Mouse (Mus musculus) liver, embryonic 15.5 days (tissue): ENCODE measurements around the gene Ubtd1. TPM values are rescaled to one million over a fixed set of nuclear protein-coding genes. Genes with fewer than 3 reads are reported as not detected.
A peak's percentile ranks its signal among the peaks of the same experiment; 100 is the strongest.

Experiments used
- ATAC-seq: fragments of 200-750 bp; cut with Nextera tagmentation; 2 replicates; pipeline ENCODE4 v1.8.0; 2017; ENCODE audit warnings: moderate number of reproducible peaks, mild to moderate bottlenecking, moderate library complexity; ENCODE audit not compliant: insufficient read depth
- H3K27ac ChIP-seq: fragments of 300-500 bp; sonication (generic); replicated peaks from 2 replicates; pipeline ENCODE4 v1.5.1; 2015; ENCODE audit warnings: mild to moderate bottlenecking, inconsistent platforms
- H3K27me3 ChIP-seq: fragments of 300-500 bp; sonication (generic); 2 replicates; pipeline ENCODE4 v1.6.1; 2015; ENCODE audit warnings: mild to moderate bottlenecking, inconsistent platforms
- H3K36me3 ChIP-seq: fragments of 300-500 bp; sonication (generic); replicated peaks from 2 replicates; pipeline ENCODE4 v1.6.1; 2015; ENCODE audit warnings: moderate library complexity, mild to moderate bottlenecking, inconsistent platforms
- H3K4me1 ChIP-seq: fragments of 300-500 bp; sonication (generic); replicated peaks from 2 replicates; pipeline ENCODE4 v1.6.1; 2015; ENCODE audit warnings: inconsistent platforms
- H3K4me2 ChIP-seq: fragments of 300-500 bp; sonication (generic); 2 replicates; pipeline ENCODE4 v1.6.1; 2015; ENCODE audit warnings: moderate library complexity, mild to moderate bottlenecking, inconsistent platforms
- H3K4me3 ChIP-seq: fragments of 300-500 bp; sonication (generic); replicated peaks from 2 replicates; pipeline ENCODE4 v1.5.1; 2015; ENCODE audit warnings: mild to moderate bottlenecking, inconsistent platforms
- H3K9ac ChIP-seq: fragments of 300-500 bp; sonication (generic); 2 replicates; pipeline ENCODE4 v1.6.1; 2015; ENCODE audit warnings: moderate library complexity, mild to moderate bottlenecking, inconsistent platforms
- H3K9me3 ChIP-seq: fragments of 300-500 bp; sonication (generic); replicated peaks from 2 replicates; pipeline ENCODE4 v1.6.1; 2016; ENCODE audit warnings: inconsistent platforms
- WGBS: fragments of 180-500 bp; shearing (Covaris S2); methylation state at CpG from one replicate; pipeline ENCODE4 v1.1.7; 2015; ENCODE audit warnings: mixed read lengths; ENCODE audit not compliant: insufficient replicate concordance; 5-methylcytosine and 5-hydroxymethylcytosine counted together
- polyA plus RNA-seq: library from polyadenylated mRNA; unstranded; fragments of >200 nt; fragmentation: Nextera tagmentation; extraction: Ambion mirVana; gene quantifications from 2 replicates; pipeline ENCODE4 v1.2.1, GENCODE M21; 2015

Ubtd1 gene
- polyA plus RNA-seq, 1 experiment from 2014 or later: 5.2 TPM

- no peak for ATAC-seq
- peak overlapping the region; percentile 79 for H3K9ac ChIP-seq
- no peaks in the 10 kb centered on the region; the same call in 1 of the 2 replicates for H3K36me3 ChIP-seq
- H3K9me3 ChIP-seq: no peaks in the 10 kb centered on the region
- under 1% methylated on average over 16 of the region's 16 CpGs for WGBS
- H3K27ac ChIP-seq: peak overlapping the region; percentile 87
- peaks cover 40% of the 10 kb centered on the region for H3K27me3 ChIP-seq
- peak overlapping the region; percentile 94 for H3K4me3 ChIP-seq
- H3K4me1 ChIP-seq: peaks cover 44% of the 10 kb centered on the region
- peak overlapping the region; percentile 97 for H3K4me2 ChIP-seq
Measured at GRCm38 (mm10) chr19:41980422-41980818, 1.1 kb upstream of the Ubtd1 start.

GRCm38 (mm10) chr19:41980819-41981594 is 556 bp upstream of the Ubtd1 start, which contains the start of gene Mms19:
Gene Mms19 (minus strand): TSS chr19:41981157.
- ATAC-seq: peak; percentile 92
- under 1% methylated on average over 67 of the region's 68 CpGs for WGBS

GRCm38 (mm10) chr19:41981931-41982790 is 598 bp downstream of the Ubtd1 start:
- Histone ChIP-seq H3K27me3 (peaks cover 40% of the 10 kb centered on the region), H3K27ac (peak overlapping the region; percentile 72), H3K4me2 (peak overlapping the region; percentile 97), H3K36me3 (no peaks in the 10 kb centered on the region; the same call in 1 of the 2 replicates), H3K9ac (peak overlapping the region; percentile 69), H3K4me3 (peak overlapping the region; percentile 94), H3K9me3 (no peaks in the 10 kb centered on the region), H3K4me1 (peaks cover 42% of the 10 kb centered on the region)
- under 1% methylated on average over 74 of the region's 74 CpGs for WGBS
- no peak for ATAC-seq

More at GRCm38 (mm10) chr19:41980819-41981594, 556 bp upstream of the Ubtd1 start, which contains the start of gene Mms19:
- H3K4me3 ChIP-seq: peak within 1 kb of the TSS; percentile 94
- H3K9ac ChIP-seq: peak within 1 kb of the TSS; percentile 79
- no peaks in the 10 kb centered on the region for H3K9me3 ChIP-seq
- peak within 1 kb of the TSS; percentile 87 for H3K27ac ChIP-seq
- H3K27me3 ChIP-seq: peaks cover 40% of the 10 kb centered on the region
- H3K4me1 ChIP-seq: peaks cover 44% of the 10 kb centered on the region
- peak within 1 kb of the TSS; percentile 97 for H3K4me2 ChIP-seq
- H3K36me3 ChIP-seq: no peaks in the 10 kb centered on the region; the same call in 1 of the 2 replicates

- Histone ChIP-seq H3K9ac (peak overlapping the region; percentile 69), H3K9me3 (no peaks in the 10 kb centered on the region), H3K4me3 (peak overlapping the region; percentile 94), H3K36me3 (no peaks in the 10 kb centered on the region), H3K27ac (0 out of 2 replicates have a peak overlapping the region, but pooled peaks have one; percentile 72), H3K4me1 (peaks cover 42% of the 10 kb centered on the region), H3K4me2 (peak overlapping the region; percentile 97), H3K27me3 (peaks cover 40% of the 10 kb centered on the region)
- no peak for ATAC-seq
- WGBS: 9% methylated on average over 4 of the region's 4 CpGs
Measured at GRCm38 (mm10) chr19:41982791-41983150, 1.2 kb downstream of the Ubtd1 start.

GRCm38 (mm10) chr19:41985994-41986393 is 4.4 kb downstream of the Ubtd1 start:
- Histone ChIP-seq H3K9ac (no peak overlapping the region), H3K4me3 (no peak overlapping the region), H3K9me3 (no peaks in the 10 kb centered on the region), H3K27me3 (peaks cover 40% of the 10 kb centered on the region), H3K27ac (no peak overlapping the region), H3K36me3 (no peaks in the 10 kb centered on the region), H3K4me1 (peaks cover 28% of the 10 kb centered on the region), H3K4me2 (no peak overlapping the region)
- WGBS: 68% methylated on average over 5 of the region's 5 CpGs
- ATAC-seq: no peak

GRCm38 (mm10) chr19:41987206-41987605 is 5.6 kb downstream of the Ubtd1 start:
- peaks cover 20% of the 10 kb centered on the region for H3K4me1 ChIP-seq
- WGBS: 75% methylated on average over 4 of the region's 4 CpGs
- no peaks in the 10 kb centered on the region for H3K36me3 ChIP-seq
- no peak overlapping the region for H3K9ac ChIP-seq
- H3K27me3 ChIP-seq: peaks cover 31% of the 10 kb centered on the region
- H3K4me2 ChIP-seq: no peak overlapping the region
- no peak overlapping the region for H3K27ac ChIP-seq
- no peaks in the 10 kb centered on the region for H3K9me3 ChIP-seq
- ATAC-seq: no peak
- H3K4me3 ChIP-seq: no peak overlapping the region

- ATAC-seq: no peak
- no peak overlapping the region for H3K27ac ChIP-seq
- H3K4me1 ChIP-seq: peaks cover 14% of the 10 kb centered on the region
- H3K9ac ChIP-seq: no peak overlapping the region
- no peaks in the 10 kb centered on the region for H3K36me3 ChIP-seq
- H3K27me3 ChIP-seq: 0 out of 2 replicates have a peak, but pooled peaks cover 5% of the 10 kb centered on the region
- H3K9me3 ChIP-seq: no peaks in the 10 kb centered on the region
- 43% methylated on average over 6 of the region's 6 CpGs for WGBS
- H3K4me3 ChIP-seq: no peak overlapping the region
- no peak overlapping the region for H3K4me2 ChIP-seq
Measured at GRCm38 (mm10) chr19:41989810-41990209, 8.2 kb downstream of the Ubtd1 start.

GRCm38 (mm10) chr19:41991926-41992477 is 10.4 kb downstream of the Ubtd1 start:
- Histone ChIP-seq H3K9ac (no peak overlapping the region), H3K27me3 (no peaks in the 10 kb centered on the region), H3K4me1 (peaks cover 14% of the 10 kb centered on the region), H3K4me2 (no peak overlapping the region), H3K9me3 (no peaks in the 10 kb centered on the region), H3K36me3 (no peaks in the 10 kb centered on the region), H3K4me3 (no peak overlapping the region), H3K27ac (no peak overlapping the region)
- no peak for ATAC-seq
- WGBS: 37% methylated on average over 6 of the region's 6 CpGs

GRCm38 (mm10) chr19:41992971-41993370 is 11.4 kb downstream of the Ubtd1 start:
- Histone ChIP-seq H3K27me3 (no peaks in the 10 kb centered on the region), H3K9me3 (no peaks in the 10 kb centered on the region), H3K9ac (no peak overlapping the region), H3K4me3 (no peak overlapping the region), H3K4me1 (peaks cover 14% of the 10 kb centered on the region), H3K36me3 (no peaks in the 10 kb centered on the region), H3K27ac (no peak overlapping the region), H3K4me2 (no peak overlapping the region)
- ATAC-seq: no peak
- 68% methylated on average over 2 of the region's 2 CpGs for WGBS

GRCm38 (mm10) chr19:41993484-41993883 is 11.9 kb downstream of the Ubtd1 start:
- ATAC-seq: no peak

GRCm38 (mm10) chr19:41994023-41994422 is 12.5 kb downstream of the Ubtd1 start:
- Histone ChIP-seq H3K27me3 (no peaks in the 10 kb centered on the region), H3K4me2 (no peak overlapping the region), H3K4me3 (no peak overlapping the region), H3K9me3 (no peaks in the 10 kb centered on the region), H3K27ac (no peak overlapping the region), H3K36me3 (no peaks in the 10 kb centered on the region), H3K9ac (no peak overlapping the region), H3K4me1 (peaks cover 17% of the 10 kb centered on the region)
- ATAC-seq: no peak
- 80% methylated on average over 7 of the region's 7 CpGs for WGBS

More at GRCm38 (mm10) chr19:41993484-41993883, 11.9 kb downstream of the Ubtd1 start:
- Histone ChIP-seq H3K9me3 (no peaks in the 10 kb centered on the region), H3K4me3 (no peak overlapping the region), H3K4me2 (no peak overlapping the region), H3K27ac (no peak overlapping the region), H3K4me1 (peaks cover 14% of the 10 kb centered on the region), H3K36me3 (no peaks in the 10 kb centered on the region), H3K9ac (no peak overlapping the region), H3K27me3 (no peaks in the 10 kb centered on the region)
- 85% methylated on average over 6 of the region's 6 CpGs for WGBS
